Mouse (Mus musculus) adrenal gland, postnatal 25 days (tissue): ENCODE results near the gene Tmpo. TPM values are rescaled to one million over a fixed set of nuclear protein-coding genes. Genes with fewer than 3 reads are reported as not detected.

Experiments used
- DNase-seq: peaks from one replicate; pipeline ENCODE4 v3.0.0; 2021; ENCODE audit warnings: mixed read lengths
- long read RNA-seq: library from polyadenylated mRNA; stranded (forward); transcript quantifications from one replicate; pipeline ENCODE4 v2.0.0, GENCODE M21; 2021
- total RNA-seq: library from RNA; stranded (reverse); gene quantifications from 2 replicates; pipeline ENCODE4 v1.2.3, GENCODE M21; 2021

The Tmpo gene
- total RNA-seq, result 119 and 123 TPM in 2 replicates
- long read RNA-seq, full-length matches to known transcripts, result 109 of 128 reads
- long read RNA-seq, partial matches to known transcripts, result 4 of 128 reads
- long read RNA-seq, other reads (novel, unspliced or antisense), result 15 of 128 reads

DNA sequence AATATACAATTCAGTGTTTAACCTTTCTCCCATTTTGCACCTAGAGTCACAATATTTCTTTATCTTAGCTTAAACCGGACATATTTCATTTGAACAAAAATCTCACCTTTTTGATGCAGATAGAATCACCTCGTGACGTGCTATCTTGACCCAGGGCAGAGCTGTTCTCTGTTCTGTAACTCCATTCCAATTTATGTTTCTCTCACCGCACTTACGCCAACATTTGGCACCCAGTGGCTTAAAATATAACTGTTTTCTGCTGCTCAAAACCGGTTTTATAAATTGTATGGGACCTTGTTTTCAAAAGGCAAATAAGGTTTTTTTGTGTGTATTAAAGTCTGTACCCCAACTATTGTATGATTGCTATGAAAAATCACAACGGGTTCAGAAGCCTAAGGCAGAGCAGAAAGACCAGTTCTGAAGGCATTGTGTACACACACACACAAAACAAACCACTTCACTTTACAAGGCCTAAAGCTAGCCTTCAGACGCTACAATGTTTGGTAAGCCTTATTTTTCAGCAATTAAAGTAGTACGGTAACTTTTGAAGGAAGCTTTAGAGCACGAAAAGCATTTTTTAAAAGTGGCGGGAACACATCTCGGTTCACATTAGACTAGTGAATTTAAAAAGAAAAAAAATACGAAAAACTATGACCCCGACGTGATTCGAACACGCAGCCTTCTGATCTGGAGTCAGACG lies at the start of gene Tmpo:
Tmpo (minus strand) TSS at position 555 of the 700 bp plus-strand sequence.
- no peak for DNase-seq

DNA sequence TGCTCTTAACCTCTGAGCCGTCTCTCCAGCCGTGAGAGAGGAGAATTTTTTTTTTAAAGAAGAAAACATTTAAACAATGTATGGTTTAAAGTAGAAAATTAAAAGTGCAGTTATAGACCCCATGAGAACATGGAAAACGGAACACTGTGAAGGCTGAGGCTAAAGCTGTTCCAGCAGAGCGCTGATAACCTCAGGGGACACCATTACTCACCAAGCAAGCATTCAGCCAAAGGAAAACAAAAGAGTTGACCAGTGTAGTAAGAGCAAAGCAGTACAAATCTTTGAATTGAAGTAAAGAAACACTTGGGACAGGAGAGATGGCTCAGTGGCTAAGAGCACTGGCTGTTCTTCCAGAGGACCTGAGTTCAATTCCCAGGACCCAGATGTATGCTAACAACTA lies 49.3 kb upstream of the Tmpo start:
- no peak for DNase-seq

DNA sequence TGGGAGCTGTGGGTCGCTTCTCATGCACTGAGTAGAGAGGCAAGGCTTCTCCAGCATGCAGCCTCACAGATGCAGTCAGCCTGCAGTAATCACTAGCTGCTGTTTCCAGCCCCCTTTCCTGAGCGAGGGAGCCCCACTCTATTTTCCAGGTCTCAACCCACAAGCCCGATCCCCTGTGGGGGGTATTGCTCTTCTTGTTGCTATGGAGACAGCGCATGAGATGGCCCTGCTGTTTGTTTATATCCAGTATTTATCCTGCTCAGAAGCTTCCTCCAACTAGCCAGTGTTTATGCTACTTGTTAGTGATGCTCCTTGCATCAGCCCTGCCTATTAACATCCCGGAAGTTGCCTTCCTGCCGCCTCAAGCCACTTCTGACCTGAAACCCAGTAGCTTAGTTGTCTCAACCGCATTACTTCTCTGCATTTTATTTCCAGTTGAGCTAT lies 48.4 kb upstream of the Tmpo start:
- DNase-seq, result no peak

DNA sequence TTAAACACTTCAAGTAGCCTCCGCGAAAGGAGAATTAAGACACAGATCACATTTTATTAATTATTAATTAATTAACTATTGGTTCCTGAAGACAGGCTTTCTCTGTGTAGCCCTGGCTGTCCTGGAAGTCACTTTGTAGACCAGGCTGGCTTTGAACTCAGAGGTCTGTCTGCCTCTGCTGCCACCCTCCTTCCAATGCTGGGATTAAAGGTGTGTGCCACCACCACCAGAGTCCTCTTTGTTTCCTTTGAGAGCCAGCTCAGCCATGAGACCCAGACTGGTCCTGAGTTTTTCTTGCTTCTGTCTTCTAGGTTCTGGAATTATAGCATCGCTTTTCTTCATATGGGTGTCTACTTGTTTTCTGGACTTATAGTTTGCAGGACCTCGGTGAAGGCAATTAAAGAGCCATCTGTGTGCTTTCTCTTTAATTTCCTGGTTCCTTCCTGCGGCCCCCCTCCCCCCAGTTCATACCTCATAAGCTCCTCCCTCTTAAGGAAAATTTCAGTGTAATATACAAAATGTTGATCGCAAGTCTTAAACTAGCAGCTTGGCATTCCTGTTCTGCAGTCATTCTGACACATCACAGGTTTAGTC lies 47.9 kb upstream of the Tmpo start:
- no peak for DNase-seq

DNA sequence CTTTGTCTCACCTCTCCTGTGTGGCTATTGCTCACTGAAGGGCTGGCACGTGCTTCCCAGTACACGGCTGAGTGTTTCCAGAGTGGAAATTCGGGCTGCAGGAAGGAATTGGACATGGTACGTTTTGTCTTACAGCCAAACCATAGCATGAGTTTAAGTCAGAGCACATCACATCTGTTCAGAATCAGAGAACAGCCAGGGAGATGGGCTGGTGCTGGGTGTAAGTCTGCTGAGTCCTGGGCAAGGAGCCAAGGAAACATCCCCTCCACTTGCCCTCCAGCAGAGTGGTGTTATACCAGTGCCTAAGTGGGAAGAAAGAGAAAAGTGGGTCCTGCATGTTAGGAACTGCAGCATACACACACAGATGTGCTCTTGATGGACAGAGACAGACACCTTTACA lies 45.9 kb upstream of the Tmpo start:
- DNase-seq, result no peak

DNA sequence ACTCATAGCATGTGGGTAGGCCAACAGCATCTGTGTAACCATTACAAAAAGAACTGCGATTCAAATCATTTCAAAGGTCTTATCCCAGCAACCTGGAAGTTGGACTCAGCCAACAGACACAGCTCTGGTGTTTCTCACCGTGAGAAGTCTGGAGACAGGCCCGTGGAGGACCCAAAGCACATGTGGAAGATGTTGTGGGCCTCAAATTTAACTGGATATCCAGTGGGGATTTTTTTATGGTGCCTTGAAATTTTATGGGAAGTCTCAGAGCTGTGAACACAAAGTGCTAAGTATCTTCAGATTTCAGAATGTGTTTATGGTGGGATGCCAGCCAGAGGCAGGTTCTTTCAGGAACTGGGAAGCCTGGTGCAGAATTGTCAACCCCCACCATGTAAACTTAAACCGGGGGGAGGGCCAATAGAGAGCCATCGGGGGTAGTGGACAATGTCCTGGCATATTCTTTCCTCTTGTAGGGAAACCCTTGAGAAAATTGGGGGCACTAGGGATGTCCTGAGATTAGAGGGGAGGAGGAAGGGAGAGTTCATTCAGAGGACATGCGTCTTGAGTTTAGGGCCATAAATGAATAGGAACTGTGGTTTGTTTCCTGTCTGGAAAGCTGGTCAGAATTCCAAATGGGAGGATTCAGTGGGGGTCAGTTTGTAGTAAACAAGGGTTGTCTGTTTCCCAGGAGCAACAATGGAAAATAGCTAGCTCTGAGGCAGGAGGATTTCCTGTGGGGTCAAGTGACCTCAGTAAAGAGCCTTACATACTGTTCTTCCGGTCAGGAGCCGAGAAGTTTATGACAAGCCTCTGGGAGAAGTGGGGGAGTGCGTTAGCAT lies 41.5 kb upstream of the Tmpo start:
- DNase-seq, result no peak

DNA sequence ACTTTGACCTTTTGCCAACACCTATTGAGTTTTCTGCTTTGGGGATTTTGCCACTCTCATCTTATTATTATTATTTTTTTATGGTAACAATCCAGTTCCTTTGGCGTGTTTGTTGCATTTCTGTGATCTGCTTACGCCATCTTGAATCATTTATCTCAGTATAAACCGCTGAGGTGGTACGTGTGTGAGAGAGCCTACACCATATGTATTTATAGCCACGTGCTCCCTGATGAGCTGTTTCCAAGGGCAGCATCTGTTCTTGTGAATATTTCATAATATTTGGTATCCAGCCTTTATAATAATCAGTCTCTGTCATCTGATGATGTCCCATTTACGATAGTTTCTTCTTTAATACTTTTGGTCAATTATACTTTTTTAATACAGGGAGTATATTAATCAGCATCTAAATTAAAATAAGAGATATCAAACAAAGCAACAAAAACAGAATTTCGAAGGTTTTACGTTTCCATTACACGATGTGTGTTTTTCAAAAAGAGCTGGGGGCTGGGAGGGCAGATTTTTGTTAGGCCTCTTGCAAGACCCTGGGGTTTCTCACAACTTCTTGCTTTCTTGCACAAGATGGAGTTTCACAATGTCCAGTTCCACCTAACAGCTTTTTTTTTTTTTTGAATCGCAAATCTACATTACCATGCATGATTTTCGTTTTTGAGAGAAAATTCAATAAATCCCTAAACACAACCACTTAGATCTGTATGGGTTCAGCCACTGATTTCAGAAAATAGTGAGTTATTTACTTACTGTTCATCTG lies 28.0 kb upstream of the Tmpo start:
- no peak for DNase-seq

DNA sequence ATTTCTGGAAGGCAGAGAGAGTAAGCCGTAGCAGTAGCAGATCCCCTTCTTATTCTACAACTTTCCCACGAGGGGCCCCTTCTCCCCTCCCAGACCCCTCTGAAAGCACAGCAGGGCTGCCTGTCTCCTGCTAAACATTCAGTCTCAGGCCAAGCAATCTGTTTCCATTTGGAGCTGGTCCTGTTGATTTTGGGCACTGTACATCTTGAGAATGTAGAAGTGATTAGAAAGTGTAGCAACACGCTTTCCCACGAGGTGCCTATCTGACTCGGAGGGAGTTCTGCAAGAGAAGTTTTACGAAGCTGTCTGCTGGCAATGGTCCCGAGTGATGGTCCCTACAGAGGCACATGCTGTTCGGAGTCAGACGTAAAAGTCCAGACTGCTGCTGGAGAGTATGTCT lies 27.3 kb upstream of the Tmpo start:
- DNase-seq, result no peak

DNA sequence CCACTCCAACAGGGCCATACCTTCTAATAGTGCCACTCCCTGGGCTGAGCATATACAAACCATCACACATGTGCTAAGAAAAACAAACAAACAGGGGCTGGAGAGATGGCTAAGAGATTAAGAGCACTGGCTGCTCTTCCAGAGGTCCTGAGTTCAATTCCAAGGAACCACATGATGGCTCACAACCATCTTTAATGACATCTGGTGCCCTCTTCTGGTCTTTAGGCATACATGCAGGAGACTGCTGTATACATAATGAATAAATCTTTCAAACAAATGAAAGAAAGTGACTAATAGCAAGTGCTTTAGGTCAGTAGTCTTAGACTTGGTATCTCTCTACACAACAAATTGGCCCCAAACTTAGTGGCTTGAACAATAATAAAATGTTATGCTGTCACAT lies 26.2 kb upstream of the Tmpo start:
- DNase-seq, result no peak

DNA sequence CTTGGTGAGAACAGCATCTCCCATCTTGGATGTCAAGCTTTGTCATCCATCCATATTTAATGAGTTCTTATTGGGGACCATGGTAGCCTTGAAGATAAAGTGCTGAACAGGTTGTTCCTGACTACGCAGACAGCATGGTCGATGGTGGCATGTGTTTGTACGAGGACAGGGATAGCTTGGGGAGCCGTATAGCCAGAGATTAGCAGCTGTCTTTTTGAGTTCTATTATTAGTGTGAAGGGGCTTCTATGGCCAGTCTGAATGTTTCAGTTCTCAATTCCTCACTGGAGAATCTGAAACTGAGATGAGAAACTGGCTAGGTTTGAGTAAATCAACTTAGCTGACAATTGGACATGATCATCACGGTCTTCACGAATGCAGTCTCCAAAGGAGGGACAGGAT lies 24.5 kb upstream of the Tmpo start:
- DNase-seq, result no peak

DNA sequence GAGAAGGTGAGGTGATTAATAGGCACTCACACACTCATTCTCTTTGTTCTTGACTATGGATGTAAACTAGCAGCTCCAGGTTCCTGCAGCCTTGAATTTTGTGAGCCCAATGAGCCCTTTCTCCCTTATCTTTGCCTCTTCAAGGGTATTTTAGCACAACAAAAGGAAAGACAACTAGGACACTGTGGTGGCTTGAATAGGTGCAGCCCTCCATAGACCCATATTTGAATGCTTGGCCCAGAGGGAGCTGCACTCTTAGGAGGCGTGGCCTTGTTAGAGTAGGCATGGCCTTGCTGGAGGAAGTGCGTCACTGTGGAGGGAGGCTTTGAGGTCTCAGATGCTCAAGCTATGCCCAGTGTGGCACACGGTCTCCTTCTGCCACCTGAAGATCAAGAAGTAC lies 19.5 kb upstream of the Tmpo start:
- DNase-seq, result no peak

DNA sequence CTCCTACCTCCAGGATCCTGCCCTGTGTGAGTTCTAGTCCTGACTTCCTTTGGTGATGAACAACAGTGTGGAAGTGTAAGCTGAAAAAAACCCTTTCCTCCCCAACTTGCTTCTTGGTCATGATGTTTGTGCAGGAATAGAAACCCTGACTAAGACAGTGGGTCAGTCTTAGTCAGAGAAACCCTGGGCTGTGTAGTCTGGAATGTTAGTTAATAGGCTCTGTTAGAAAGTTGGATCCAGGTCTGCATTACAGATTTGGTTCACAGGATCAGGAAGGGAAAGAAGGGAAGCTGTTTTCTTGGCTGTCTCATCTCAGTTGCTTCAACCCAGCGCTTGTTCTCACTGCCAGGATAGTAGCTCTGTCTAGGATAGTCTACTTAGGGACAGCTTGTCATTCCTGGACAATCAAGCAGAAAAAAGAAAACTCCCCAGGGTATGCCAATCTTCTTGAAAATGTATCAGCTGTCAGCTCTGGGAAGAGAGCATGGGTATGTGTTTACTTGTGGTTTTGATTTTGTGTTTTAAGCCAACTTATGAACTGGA lies 18.2 kb upstream of the Tmpo start:
- DNase-seq, result no peak

DNA sequence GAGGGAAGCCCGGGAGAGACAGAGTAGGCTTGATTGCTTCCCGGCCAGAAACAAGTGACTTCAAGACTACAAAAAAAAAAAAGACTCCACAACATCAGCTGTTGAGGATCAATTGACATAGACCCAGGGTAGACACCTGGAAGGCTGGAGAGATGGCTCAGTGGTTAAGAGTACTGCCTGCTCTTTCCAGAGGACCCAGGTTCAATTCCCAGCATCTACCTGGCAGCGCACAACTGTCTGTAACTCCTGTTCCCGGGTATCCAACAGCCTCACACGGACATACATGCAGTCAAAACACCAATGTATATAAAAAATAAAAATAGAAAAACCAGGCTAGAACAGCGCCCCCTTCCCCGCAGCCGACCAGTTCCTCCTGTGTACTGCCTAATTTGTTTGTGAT lies 16.6 kb upstream of the Tmpo start:
- DNase-seq, result no peak

DNA sequence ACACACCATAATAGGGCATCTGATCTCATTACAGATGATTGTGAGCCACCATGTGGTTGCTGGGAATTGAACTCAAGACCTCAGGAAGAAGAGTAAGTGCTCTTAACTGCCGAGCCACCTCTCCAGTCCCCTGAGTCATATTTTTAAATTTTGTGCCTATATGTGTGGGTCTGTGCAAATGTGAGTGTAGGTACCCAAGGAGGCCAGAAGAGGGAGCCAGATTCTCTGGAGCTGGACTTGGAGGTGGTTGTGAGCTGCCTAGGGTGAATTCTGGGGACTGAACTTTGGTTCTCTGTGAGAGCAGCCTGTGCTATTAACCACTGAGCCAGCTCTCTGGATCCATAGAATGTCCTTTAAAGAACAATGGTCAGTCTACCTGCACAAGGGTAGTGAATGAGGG lies 15.7 kb upstream of the Tmpo start:
- DNase-seq, result no peak

DNA sequence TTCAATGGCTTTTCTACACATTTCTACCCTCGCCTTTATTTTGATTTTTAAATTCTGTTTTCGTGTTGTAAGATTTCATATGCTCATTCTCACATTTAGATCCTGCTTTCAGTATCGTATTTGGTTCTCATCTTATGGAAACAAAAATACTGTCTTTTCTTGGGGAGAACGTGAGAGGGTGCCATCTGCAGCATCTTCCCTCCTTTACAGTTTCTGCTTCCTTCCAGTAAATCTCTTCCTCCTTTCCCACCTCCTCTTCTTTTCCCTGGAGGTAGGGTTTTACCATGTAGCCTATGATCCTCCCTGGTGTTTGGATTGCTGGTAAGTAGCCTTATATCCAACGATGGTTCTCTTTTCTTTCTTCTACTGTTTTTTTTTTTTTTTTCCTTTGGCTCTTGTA lies 14.6 kb upstream of the Tmpo start:
- no peak for DNase-seq

DNA sequence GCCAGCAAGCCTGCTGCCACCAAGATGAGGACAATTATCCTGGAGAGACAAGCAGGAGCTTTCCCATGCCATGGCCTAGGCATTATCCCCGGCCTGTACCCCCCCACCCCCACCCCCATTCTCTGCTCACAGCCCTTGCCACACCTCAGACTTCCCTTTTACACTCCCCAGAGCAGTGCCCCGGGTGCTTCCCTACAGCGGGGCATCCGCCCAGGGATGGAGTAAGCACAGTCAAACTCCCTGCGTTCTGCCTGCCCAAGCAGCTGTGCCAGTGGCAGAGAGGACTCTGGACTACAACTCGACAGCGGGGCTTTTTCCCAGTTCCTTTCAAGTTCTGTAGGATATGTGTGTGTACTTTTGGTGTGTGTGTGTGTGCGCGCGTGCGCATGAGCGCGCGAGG lies 14.0 kb upstream of the Tmpo start:
- DNase-seq, result no peak

DNA sequence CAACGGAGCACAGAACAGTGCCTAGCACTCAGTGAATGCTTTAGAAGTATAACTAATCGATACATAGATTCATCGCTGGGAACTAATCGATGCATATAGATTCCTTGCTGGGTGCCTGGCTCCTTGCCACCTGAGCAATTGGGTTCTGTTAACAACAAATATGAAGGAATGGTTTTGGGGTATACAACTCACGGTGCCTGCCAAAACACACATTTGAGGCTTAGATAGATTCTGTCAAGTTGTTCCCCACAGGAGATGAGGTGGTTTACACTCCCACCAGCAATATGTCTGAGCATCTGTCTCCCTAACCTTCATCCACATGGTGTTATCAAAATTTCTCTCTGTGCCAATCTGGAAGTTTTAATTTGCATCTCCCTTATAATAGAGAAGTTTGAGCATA lies 10.7 kb upstream of the Tmpo start:
- DNase-seq, result no peak

DNA sequence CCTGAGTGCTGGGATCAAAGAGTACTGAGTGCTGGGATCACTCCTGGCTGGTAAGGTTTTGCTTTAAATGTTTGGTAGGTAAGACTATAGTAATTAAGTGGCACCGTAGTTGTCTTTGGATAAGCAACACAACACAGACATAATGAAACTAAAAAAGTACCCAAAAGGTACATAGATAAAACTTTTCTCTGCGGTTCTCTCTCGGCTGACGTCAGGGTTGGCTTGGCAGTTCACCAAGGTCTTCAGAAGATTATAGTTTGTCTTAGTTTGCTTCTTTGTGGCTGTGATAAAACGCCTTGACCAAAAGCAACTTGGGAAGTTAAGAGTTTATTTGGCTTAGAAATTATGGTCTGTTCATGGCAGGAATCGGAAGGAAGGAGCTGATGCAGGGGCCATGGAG lies 8.4 kb upstream of the Tmpo start:
- DNase-seq, result no peak

DNA sequence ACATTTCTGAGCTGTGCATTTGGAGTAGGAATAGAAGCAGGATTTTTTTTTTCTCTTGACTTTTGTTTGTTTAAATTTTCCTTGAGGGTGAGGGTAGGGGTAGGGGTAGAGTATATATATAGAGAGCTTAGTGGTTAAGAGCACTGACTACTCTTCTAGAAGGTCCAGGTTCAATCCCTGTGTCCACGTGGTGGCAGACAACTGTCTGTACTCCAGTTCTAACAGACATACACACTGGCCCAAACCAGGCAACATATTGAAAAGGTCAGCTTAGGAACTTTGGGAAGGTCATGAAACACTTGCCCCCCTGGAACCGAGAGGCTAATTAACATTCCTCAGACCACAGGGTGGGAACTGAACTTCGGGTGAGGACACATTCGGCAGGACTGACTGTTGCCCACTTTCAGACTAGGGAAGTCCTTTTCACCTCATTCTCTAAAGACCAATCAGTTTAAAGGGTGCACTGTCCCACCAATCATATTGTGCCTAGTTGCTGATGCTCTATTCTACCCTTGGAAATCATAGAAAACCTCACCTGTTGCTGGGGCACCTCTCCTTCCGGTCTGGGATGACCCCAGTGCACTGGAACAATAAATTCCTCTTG lies 7.7 kb upstream of the Tmpo start:
- DNase-seq, result no peak

DNA sequence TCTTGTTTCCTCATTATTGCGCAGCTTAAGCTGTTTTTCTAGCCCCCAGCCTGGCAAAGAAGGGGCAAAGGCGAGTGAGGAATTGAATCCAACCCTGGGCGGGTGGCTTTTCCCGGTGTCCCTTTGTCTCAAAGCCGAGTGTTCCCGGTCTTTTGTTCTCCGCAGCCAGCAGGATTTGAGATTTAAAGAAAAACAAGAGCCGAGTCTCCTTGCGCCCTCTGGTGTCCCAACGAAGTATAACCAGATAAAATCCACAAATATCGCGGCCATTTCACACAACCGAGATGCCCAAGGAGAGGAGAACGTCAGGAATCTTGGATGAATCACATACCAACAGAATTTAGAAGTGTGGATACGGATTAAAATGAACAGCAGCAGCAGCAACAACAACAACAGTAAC lies 6.8 kb upstream of the Tmpo start:
- DNase-seq, result peak; percentile 68

DNA sequence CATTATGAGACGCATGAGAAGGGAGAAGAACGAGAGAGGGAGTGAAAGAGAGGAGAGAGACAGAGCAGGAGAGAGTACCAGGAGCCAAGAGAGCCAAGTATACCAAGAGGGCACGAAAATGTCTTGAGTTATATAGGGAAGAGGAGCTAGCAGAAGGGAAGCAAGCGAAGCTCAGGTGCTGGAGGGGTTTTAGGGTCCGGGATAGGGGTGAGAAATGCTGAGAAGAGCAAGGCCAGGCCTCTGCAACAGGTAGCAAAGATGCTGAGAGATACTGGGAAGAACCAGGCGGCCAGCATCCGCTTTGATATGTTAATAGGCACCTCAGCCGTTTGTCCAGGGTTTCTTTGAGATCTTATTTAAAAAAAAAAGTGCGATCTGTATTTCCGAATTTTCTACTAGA lies 6.2 kb upstream of the Tmpo start:
- no peak for DNase-seq

DNA sequence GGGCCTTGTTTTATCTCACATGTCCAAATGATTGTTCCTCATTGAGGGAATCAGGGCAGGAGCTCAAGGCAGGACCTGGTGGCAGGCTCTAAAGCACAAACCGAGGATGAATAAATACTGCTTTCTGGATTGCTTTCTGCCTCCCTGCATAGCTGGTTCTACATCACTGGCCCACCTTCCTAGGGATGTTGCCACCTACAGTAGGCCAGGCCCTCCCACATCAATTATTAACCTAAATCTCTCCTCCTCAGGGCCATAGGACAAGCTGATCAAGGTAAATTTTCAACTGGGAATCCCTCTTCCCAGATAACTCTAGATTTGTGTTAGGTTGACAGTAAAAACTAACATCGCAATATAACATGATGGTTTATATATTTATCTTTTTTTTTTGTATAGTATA lies 4.6 kb upstream of the Tmpo start:
- DNase-seq, result no peak
